Mouse (Mus musculus): ENCODE measurements around the gene Gm45717.

Gm45717 gene

GRCm38 (mm10) chr7:140967862-140968591, 12.3 kb upstream of the Gm45717 start:
- peak; percentile 66 for DNase-seq

- no peak for DNase-seq
Observed at GRCm38 (mm10) chr7:140966921-140967320, 11.2 kb upstream of the Gm45717 start, which contains the start of gene Ifitm1. TSS of gene Ifitm1 (plus strand) at chr7:140967221.

GRCm38 (mm10) chr7:140962733-140963132, 7.0 kb upstream of the Gm45717 start:
- no peak for DNase-seq

- no peak for DNase-seq
Observed at GRCm38 (mm10) chr7:140961416-140961815, 5.7 kb upstream of the Gm45717 start.

GRCm38 (mm10) chr7:140960026-140960425, 4.3 kb upstream of the Gm45717 start:
- DNase-seq = no peak

GRCm38 (mm10) chr7:140959181-140959901, 3.6 kb upstream of the Gm45717 start:
- DNase-seq = peak; percentile 84

GRCm38 (mm10) chr7:140956556-140956869, 776 bp upstream of the Gm45717 start:
- DNase-seq = no peak

- no peak for DNase-seq
Observed at GRCm38 (mm10) chr7:140955342-140955741, 395 bp downstream of the Gm45717 start.

GRCm38 (mm10) chr7:140954733-140955071, 1.0 kb downstream of the Gm45717 start:
- DNase-seq = no peak

- no peak for DNase-seq
Observed at GRCm38 (mm10) chr7:140953800-140954732, 1.7 kb downstream of the Gm45717 start.

- no peak for DNase-seq
Observed at GRCm38 (mm10) chr7:140953133-140953532, 2.6 kb downstream of the Gm45717 start.

- DNase-seq = no peak
Observed at GRCm38 (mm10) chr7:140952441-140952840, 3.3 kb downstream of the Gm45717 start.

GRCm38 (mm10) chr7:140951765-140952164, 4.0 kb downstream of the Gm45717 start:
- no peak for DNase-seq

- DNase-seq = no peak
Observed at GRCm38 (mm10) chr7:140951051-140951450, 4.7 kb downstream of the Gm45717 start.

- DNase-seq = no peak
Observed at GRCm38 (mm10) chr7:140949824-140950530, 5.8 kb downstream of the Gm45717 start, which contains the start of gene Ifitm5. TSS of gene Ifitm5 (minus strand) at chr7:140950291.

- no peak for DNase-seq
Observed at GRCm38 (mm10) chr7:140949255-140949654, 6.5 kb downstream of the Gm45717 start.

GRCm38 (mm10) chr7:140948161-140948560, 7.6 kb downstream of the Gm45717 start:
- DNase-seq = no peak

GRCm38 (mm10) chr7:140946980-140947379, 8.8 kb downstream of the Gm45717 start:
- DNase-seq = no peak

GRCm38 (mm10) chr7:140946311-140946710, 9.4 kb downstream of the Gm45717 start:
- DNase-seq = no peak

- DNase-seq = no peak
Observed at GRCm38 (mm10) chr7:140945247-140945646, 10.5 kb downstream of the Gm45717 start.

GRCm38 (mm10) chr7:140944236-140944635, 11.5 kb downstream of the Gm45717 start:
- DNase-seq = no peak

GRCm38 (mm10) chr7:140943356-140943755, 12.4 kb downstream of the Gm45717 start:
- no peak for DNase-seq

- DNase-seq = no peak
Observed at GRCm38 (mm10) chr7:140942811-140943210, 12.9 kb downstream of the Gm45717 start.
